Mouse (Mus musculus): ENCODE measurements around the gene Ctnnb1. TPM values are rescaled to one million over a fixed set of nuclear protein-coding genes. Genes with fewer than 3 reads are reported as not detected.

The Ctnnb1 gene
- polyA plus RNA-seq, 1 experiment = 396 TPM

DNA sequence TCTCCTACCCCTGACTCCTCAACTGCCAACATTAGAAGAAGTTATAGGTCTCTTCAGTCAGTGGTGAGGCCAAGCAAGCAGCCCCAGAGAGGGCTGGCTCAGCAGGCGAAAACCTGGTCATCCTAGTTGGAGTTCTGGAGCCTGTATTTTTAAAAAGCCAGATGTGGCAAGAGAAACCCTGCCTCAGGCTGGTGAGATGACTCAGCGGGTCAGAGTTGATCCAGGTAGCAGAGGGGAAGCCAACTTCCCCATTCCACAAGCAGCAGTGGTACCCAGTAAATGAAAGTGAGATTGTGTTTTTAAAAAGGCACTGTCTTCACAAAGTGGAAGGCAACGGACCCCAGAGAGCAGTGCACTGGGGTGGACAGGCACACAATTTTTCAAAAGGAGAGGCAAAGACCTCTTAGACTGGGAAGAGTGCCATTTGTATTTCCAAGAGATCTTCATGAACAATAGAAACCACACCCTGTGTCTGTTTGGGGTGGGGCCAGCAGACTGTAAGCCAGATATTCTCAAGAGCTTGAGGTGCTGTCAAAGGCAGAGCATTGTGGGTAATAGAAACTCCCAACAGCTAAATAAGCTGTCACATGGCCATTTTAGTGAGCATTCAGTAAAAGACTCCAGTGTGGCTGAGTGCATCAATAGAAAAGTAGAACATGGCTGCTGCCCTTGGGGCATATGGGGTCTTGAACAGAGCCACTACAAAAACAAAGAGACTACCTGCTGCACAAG lies 33.1 kb downstream of the Ctnnb1 start:
- Histone ChIP-seq H3K36me3 (ENCODE audit: control insufficient read depth, insufficient read depth) (peaks cover 90% of the 10 kb centered on the region), H3K27me3 (ENCODE audit: control insufficient read depth, insufficient read depth, insufficient read length) (no peaks in the 10 kb centered on the region), H3K79me2 (ENCODE audit: control insufficient read depth, insufficient read depth) (peaks cover 82% of the 10 kb centered on the region), H3ac (ENCODE audit: control insufficient read depth, insufficient read length, low read depth) (no peak overlapping the region), H3K4me3 (ENCODE audit: insufficient read depth, poor library complexity, severe bottlenecking) (no peak overlapping the region), H3K79me3 (ENCODE audit: low read depth) (peaks cover 23% of the 10 kb centered on the region)
- TF ChIP-seq MAX (IDR thresholded peaks at IDR 0.05) = no peak
- TF ChIP-seq CTCF (IDR thresholded peaks at IDR 0.05; ENCODE audit: control insufficient read depth, insufficient read depth, insufficient read length) = no peak
- TF ChIP-seq FOSL1 (IDR thresholded peaks at IDR 0.05; ENCODE audit: insufficient read depth, low read length, poor library complexity, severe bottlenecking) = no peak

DNA sequence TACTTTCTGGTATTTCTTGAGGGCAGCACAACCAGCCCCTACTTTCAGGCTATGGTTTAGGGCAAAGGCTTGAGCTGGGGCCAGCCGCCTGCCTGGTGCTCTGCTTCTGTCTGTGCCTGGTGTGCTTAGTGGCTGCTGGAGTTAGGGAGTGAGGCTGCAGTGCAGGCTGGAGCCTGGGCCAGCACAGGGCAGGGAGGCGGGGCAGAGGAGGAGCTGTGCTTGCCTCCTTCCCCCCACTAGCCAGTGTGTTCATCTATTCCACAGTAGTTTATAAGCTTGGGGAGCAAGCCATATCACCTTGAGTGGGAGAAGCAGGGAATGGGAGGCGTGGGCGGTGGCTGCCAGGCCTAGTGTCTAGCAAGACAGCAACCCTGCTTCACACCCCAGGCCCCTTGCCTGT lies 34.1 kb downstream of the Ctnnb1 start:
- H3K79me2 ChIP-seq (ENCODE audit: control insufficient read depth, insufficient read depth) = peaks cover 79% of the 10 kb centered on the region
- H3K4me3 ChIP-seq (ENCODE audit: insufficient read depth, poor library complexity, severe bottlenecking) = no peak overlapping the region
- H3K36me3 ChIP-seq (ENCODE audit: control insufficient read depth, insufficient read depth) = peaks cover 84% of the 10 kb centered on the region
- H3ac ChIP-seq (ENCODE audit: control insufficient read depth, insufficient read length, low read depth) = no peak overlapping the region
- peaks cover 23% of the 10 kb centered on the region for H3K79me3 ChIP-seq (ENCODE audit: low read depth)
- TF ChIP-seq FOSL1 (IDR thresholded peaks at IDR 0.05; ENCODE audit: insufficient read depth, low read length, poor library complexity, severe bottlenecking) (no peak), MYOD1 (IDR thresholded peaks at IDR 0.05; ENCODE audit: control insufficient read depth, insufficient read length, low read depth) (no peak), CEBPB (IDR thresholded peaks at IDR 0.05; ENCODE audit: low read depth) (no peak), USF1 (IDR thresholded peaks at IDR 0.05; ENCODE audit: low read depth) (no peak), MYOG (IDR thresholded peaks at IDR 0.05; ENCODE audit: control insufficient read depth, extremely low read depth, insufficient read length) (no peak), CTCF (IDR thresholded peaks at IDR 0.05; ENCODE audit: control insufficient read depth, insufficient read depth, insufficient read length) (no peak)
- no peaks in the 10 kb centered on the region for H3K27me3 ChIP-seq (ENCODE audit: control insufficient read depth, insufficient read depth, insufficient read length)

DNA sequence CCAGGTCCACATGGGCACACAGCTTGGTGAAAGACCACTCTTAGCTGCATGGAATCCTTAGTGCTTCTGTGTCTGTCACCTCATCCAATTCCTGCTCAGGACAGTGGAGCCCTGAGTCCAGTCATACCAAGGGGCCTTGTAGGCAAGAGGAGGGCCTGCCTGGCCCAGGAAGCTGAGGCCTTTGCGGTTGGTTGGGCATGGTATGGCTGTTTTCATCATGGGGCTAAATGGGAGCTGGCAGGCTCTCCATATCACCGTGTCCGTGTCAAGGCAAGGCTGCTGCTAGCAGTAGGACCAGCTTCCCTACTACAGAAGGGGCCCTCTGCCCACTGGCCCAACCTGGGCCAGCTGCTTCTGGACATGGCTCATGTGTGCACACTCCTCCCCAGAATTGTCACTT lies 34.7 kb downstream of the Ctnnb1 start:
- H3K36me3 ChIP-seq (ENCODE audit: control insufficient read depth, insufficient read depth) = peaks cover 81% of the 10 kb centered on the region
- TF ChIP-seq CEBPB (IDR thresholded peaks at IDR 0.05; ENCODE audit: low read depth) (no peak), USF1 (IDR thresholded peaks at IDR 0.05; ENCODE audit: low read depth) (no peak), FOSL1 (IDR thresholded peaks at IDR 0.05; ENCODE audit: insufficient read depth, low read length, poor library complexity, severe bottlenecking) (no peak), CTCF (IDR thresholded peaks at IDR 0.05; ENCODE audit: control insufficient read depth, insufficient read depth, insufficient read length) (no peak), MYOD1 (IDR thresholded peaks at IDR 0.05; ENCODE audit: control insufficient read depth, insufficient read length, low read depth) (no peak), MAX (IDR thresholded peaks at IDR 0.05) (no peak), MYOG (IDR thresholded peaks at IDR 0.05; ENCODE audit: control insufficient read depth, extremely low read depth, insufficient read length) (no peak)

DNA sequence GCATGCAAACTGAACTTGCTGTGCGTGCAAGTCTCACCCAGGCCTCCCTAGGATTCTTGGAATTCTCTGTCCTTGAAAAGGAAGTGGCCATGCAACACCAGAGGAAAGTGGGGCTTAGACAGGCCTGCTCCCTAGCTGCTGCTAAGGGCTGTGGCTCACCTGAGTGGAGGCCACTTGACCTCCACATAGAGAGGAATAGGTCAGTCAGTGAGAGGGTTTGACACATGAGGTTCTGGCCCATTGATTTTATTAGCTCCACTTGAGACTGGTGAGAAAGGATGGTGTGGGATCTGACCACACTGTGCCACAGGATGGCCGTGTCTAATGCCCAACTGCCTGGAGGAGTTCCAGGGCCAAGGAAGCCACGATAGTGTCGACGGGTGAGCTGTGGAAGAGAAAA lies 35.2 kb downstream of the Ctnnb1 start:
- TF ChIP-seq USF1 (IDR thresholded peaks at IDR 0.05; ENCODE audit: low read depth) (no peak), MYOD1 (IDR thresholded peaks at IDR 0.05; ENCODE audit: control insufficient read depth, insufficient read length, low read depth) (no peak), FOSL1 (IDR thresholded peaks at IDR 0.05; ENCODE audit: insufficient read depth, low read length, poor library complexity, severe bottlenecking) (no peak), CEBPB (IDR thresholded peaks at IDR 0.05; ENCODE audit: low read depth) (no peak)
- peaks cover 18% of the 10 kb centered on the region for H3K79me3 ChIP-seq (ENCODE audit: low read depth)

More for the DNA sequence above, 34.7 kb downstream of the Ctnnb1 start:
- Histone ChIP-seq H3ac (ENCODE audit: control insufficient read depth, insufficient read length, low read depth) (no peak overlapping the region), H3K79me3 (ENCODE audit: low read depth) (peaks cover 22% of the 10 kb centered on the region), H3K79me2 (ENCODE audit: control insufficient read depth, insufficient read depth) (peaks cover 72% of the 10 kb centered on the region), H3K27me3 (ENCODE audit: control insufficient read depth, insufficient read depth, insufficient read length) (no peaks in the 10 kb centered on the region), H3K4me3 (ENCODE audit: insufficient read depth, poor library complexity, severe bottlenecking) (no peak overlapping the region)

DNA sequence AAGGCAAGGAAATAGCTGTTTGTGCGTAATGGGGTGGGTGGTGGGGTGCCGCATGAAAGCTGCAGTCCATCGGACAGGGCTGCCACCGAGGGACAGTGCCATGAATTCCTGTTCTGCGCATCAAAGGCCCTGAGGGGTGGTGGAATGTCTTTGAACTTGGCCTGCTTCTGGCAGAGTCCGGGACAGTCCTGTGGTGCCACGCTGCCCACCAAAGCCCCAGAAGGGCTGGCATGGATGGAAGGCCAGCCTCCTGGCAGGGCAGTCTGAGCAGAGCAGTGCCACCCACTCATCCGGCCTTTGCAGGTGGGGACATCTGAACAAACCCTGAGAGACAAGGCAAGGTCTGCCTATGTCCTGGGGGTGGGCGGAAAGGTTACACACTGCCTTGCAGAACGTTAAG lies 36.0 kb downstream of the Ctnnb1 start:
- H3K36me3 ChIP-seq (ENCODE audit: control insufficient read depth, insufficient read depth) = peaks cover 68% of the 10 kb centered on the region
- H3ac ChIP-seq (ENCODE audit: control insufficient read depth, insufficient read length, low read depth) = no peak overlapping the region
- H3K4me3 ChIP-seq (ENCODE audit: insufficient read depth, poor library complexity, severe bottlenecking) = no peak overlapping the region
- peaks cover 10% of the 10 kb centered on the region for H3K79me3 ChIP-seq (ENCODE audit: low read depth)
- H3K79me2 ChIP-seq (ENCODE audit: control insufficient read depth, insufficient read depth) = peaks cover 66% of the 10 kb centered on the region
- H3K27me3 ChIP-seq (ENCODE audit: control insufficient read depth, insufficient read depth, insufficient read length) = no peaks in the 10 kb centered on the region
- no peak for TF ChIP-seq MYOG (IDR thresholded peaks at IDR 0.05; ENCODE audit: control insufficient read depth, extremely low read depth, insufficient read length)
- no peak for TF ChIP-seq CTCF (IDR thresholded peaks at IDR 0.05; ENCODE audit: control insufficient read depth, insufficient read depth, insufficient read length)
- TF ChIP-seq USF1 (IDR thresholded peaks at IDR 0.05; ENCODE audit: low read depth) = no peak

More for the DNA sequence above, 35.2 kb downstream of the Ctnnb1 start:
- Histone ChIP-seq H3ac (ENCODE audit: control insufficient read depth, insufficient read length, low read depth) (no peak overlapping the region), H3K4me3 (ENCODE audit: insufficient read depth, poor library complexity, severe bottlenecking) (no peak overlapping the region), H3K36me3 (ENCODE audit: control insufficient read depth, insufficient read depth) (peaks cover 76% of the 10 kb centered on the region), H3K79me2 (ENCODE audit: control insufficient read depth, insufficient read depth) (peaks cover 67% of the 10 kb centered on the region), H3K27me3 (ENCODE audit: control insufficient read depth, insufficient read depth, insufficient read length) (no peaks in the 10 kb centered on the region)

DNA sequence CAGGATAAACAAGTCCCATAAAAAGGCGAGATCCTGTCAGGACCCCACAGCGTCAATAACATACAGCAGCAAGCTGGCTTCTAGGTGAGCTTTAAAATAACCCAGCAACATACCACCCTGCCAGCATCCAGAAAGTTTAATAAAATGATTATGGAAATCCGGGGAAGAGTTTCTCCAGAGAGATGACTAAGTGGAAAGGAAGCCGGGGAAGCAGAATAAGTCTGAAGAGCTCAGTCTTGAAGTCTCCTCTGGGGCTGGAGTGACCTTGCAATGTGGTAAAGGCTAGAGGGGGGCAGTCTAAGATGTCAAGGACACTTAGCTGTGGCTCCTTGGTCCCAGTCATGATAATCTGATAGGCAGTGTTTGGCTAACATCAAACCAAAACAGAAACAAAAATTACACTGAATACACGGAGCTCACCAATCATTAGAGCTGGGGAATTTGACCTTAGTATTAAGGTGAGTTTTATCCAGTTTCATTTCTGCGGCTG lies 44.1 kb downstream of the Ctnnb1 start:
- no peaks in the 10 kb centered on the region for H3K27me3 ChIP-seq (ENCODE audit: control insufficient read depth, insufficient read depth, insufficient read length)
- H3K36me3 ChIP-seq (ENCODE audit: control insufficient read depth, insufficient read depth) = peaks cover 4% of the 10 kb centered on the region
- no peaks in the 10 kb centered on the region for H3K79me3 ChIP-seq (ENCODE audit: low read depth)
- no peaks in the 10 kb centered on the region for H3K79me2 ChIP-seq (ENCODE audit: control insufficient read depth, insufficient read depth)
- TF ChIP-seq CEBPB (IDR thresholded peaks at IDR 0.05; ENCODE audit: low read depth) = no peak
- TF ChIP-seq MYOG (IDR thresholded peaks at IDR 0.05; ENCODE audit: control insufficient read depth, extremely low read depth, insufficient read length) = no peak
- no peak for TF ChIP-seq CTCF (IDR thresholded peaks at IDR 0.05; ENCODE audit: control insufficient read depth, insufficient read depth, insufficient read length)
- TF ChIP-seq MAX (IDR thresholded peaks at IDR 0.05) = no peak
- TF ChIP-seq FOSL1 (IDR thresholded peaks at IDR 0.05; ENCODE audit: insufficient read depth, low read length, poor library complexity, severe bottlenecking) = no peak
- no peak for TF ChIP-seq USF1 (IDR thresholded peaks at IDR 0.05; ENCODE audit: low read depth)
- no peak overlapping the region for H3K4me3 ChIP-seq (ENCODE audit: insufficient read depth, poor library complexity, severe bottlenecking)
- H3ac ChIP-seq (ENCODE audit: control insufficient read depth, insufficient read length, low read depth) = no peak overlapping the region

Data from C2C12 (cell line).